Mouse (Mus musculus) G1E-ER4 (cell line): Measurements from ENCODE around the gene Tstd3. TPM values are rescaled to one million over a fixed set of nuclear protein-coding genes. Genes with fewer than 3 reads are reported as not detected.

Experiments
- GATA1 ChIP-seq: IDR thresholded peaks from one replicate; pipeline ENCODE4 v1.8.0; 2012; ENCODE audit warnings: low read length, inconsistent platforms
- polyA plus RNA-seq: library from polyadenylated mRNA; stranded (reverse); fragments of >175 nt; gene quantifications from 2 replicates; pipeline ENCODE4 v1.2.3, GENCODE M21; 2012

The Tstd3 gene
- polyA plus RNA-seq, 1 experiment, result 6.1 TPM

DNA sequence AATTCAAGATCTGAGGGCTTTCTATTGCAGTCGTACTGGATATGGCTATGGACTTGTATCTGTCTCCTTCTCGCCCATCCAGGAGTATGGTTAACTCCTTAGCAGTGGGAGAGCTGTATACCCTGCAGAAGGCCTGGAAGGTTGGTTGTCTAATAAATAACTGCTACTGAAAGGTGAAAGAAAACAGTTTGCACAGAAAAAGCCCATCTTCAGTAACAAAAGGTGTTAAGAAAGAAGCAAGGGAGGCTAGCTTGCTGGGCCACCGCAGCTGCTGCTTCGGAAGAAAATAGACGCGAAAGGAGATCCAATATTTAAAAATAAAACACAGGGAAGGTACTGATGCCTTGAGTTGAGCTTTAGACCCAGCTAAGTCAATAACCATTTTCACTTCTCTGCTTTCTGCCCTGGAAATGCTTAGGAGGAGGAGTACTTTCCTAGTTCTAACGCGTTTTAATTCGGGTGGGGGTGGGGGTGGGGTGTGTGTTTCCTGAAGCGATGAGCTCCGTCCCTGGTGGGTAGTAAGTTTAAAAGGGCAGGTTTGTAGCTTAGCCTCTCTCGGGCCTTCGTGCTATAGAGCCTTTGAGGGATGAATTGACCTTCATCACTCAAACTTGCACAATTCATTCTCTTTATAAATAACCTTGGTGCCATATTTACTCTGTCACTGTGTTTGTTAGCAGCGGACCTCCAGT is 695 bp downstream of the Tstd3 start:
- TF ChIP-seq GATA1, result no peak

DNA sequence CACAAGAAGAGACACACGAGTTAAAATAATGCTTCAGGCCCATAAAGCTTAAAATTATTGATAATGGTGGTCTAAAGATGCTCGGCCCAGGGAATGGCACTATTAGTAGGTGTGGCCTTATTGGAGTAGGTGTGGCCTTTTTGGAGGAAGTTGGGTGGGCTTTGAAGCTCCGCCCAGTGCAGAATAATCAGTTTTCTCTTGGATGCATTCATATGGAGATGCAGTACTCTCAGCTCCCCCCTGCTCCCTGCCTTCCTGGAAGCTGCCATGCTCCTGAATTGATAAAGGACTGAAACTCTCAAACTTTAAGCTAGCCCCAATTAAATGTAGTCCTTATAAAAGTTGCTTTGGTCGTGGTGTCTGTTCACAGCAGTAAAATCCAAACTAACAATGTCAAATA is 3.2 kb downstream of the Tstd3 start:
- TF ChIP-seq GATA1, result no peak

DNA sequence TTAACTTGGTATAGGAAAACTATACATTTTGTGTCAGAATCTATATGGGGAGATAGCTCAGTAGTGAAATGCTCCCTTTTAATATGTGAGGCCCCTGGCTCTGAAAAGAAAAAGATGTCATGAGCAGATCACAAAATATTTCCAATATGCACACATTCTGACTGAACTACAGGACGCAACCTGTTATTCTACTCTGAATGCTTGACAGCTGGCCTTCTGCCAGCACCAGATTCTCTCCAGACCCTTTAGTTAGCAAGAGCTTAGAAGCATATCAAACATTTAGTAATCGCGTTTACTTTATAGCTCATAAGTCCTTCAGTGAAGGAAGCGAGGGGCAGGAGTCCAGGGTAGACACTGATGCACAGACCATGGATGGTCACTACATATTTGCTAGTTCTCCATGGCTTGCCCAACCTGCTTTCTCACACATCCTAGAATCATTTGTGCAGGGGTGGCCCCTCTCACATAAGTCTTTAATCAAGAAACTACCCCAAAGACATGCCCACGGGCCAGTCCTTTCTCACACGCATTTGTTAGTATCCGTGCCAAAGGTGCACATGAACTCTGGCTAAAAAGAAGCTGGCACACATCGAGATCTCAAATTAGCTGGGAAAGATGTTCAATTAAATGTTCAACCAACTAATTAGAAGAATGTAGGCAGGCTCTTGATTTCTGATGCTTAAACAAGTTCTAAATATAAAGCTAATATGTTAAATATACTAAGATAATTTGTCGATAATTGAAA is 5.4 kb downstream of the Tstd3 start:
- TF ChIP-seq GATA1, result no peak

DNA sequence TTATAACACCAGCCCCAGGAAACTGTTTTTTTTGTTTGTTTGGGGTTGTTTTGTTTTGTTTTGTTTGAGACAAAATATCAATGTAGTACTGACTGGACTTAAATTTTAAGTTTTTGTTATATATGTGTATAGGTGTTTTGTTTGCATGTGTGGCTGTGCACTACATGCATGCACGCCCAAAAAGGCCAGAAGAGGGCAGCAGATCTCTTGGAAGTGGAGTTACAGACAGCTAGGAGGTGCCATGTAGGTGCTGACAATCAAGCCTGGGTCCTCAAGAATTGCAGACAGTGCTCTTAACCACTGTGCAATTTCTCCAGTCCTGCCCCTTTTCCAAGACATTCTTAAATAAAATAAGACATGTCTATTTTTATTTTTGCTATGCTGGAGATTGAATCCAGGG is 8.2 kb downstream of the Tstd3 start:
- TF ChIP-seq GATA1, result no peak

DNA sequence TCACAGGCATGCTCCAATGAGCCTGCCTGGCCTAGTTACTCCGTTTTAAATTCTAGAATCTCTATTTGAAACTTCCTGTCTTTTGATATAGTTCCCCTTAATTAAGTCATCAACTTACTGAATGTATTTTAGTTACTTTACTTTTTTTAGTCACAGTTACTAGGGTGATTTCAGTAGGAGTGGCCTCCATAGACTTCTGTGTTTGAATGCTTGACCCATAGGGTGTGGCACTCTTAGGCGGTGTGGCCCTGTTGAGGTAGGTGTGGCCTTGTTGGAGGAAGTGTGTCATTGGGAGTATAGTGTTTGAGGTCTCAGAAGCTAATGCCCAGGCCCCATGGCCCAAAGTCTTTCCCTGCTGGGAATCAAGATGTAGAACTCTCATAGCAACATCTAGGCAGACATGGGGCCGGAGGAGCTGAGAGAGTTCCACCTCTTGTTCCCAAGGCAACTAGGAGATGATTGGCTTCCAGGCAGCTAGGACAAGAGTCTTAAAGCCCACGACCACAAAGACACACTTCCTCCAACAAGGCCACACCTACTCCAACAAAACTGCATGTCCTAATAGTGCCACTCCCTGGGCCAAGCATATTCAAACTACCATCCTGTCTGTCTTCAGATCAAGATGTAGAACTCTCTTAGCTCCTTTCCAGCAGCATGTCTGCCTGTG is 11.8 kb downstream of the Tstd3 start:
- TF ChIP-seq GATA1, result no peak

DNA sequence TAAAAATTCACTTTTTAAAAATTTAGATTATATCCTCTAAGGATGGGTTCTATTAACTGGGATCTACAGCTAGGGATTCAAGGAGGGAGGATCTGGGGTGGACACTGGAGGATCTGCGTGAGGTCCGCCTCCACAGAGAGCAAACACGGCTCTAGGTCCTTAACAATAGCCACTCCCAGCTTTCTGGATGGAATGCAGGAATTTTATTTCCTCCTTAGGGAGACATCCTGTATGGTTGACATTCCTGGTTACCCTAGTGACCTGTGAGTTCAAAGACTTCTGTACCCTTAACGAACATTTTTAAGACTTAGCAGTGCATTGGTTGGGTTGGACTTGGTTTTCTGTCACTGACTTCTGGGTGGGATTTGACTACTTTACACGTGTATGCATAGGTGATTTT is 21.3 kb downstream of the Tstd3 start:
- no peak for TF ChIP-seq GATA1

DNA sequence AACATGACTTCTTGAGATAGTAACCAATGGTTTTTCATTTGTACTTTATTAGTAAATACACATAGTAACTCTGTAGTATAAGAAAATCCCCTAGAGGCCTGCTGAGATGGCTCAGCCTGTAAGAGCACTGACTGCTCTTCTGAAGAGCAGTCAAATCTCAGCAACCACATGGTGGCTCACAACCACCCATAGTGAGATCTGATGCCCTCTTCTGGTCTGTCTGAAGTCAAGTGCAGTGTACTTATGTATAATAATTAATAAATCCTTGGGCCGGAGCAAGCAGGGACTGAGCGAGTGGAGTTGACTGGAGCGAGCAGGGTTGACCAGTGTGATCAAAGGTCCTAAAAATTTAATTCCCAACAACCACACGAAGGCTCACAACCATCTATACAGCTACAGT is 27.8 kb downstream of the Tstd3 start:
- TF ChIP-seq GATA1, result no peak

DNA sequence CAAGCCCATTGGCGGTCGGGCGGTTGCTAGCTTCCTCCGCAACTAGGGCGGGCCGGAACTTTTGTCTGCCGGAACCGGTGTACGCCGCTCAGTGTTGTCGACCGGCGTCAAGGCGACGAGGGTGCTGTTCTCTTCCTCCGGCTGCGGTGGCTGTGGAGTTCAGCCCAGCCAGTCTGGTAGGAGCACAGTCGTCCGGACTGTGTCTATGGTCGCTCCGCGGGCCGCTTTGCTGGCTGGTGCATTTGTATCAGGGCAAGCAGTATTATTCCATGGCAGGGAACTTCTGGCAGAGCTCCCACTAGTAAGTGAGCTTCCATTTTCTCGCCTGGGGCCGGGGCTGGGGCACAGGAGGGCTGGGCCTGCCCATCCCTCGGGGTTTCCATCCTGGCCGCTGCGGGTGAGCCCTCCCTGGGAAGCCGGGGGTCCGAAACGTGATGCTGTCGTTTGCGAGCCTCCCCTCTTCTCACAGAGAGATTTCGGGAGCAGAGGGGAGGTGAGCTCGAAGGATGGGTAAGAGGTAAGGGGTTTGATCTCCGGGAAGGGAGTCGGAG is 39.3 kb downstream of the Tstd3 start, which contains the start of gene Ccnc:
TSS of gene Ccnc (plus strand) at position 87 of the 551 bp plus-strand sequence.
- TF ChIP-seq GATA1, result no peak

DNA sequence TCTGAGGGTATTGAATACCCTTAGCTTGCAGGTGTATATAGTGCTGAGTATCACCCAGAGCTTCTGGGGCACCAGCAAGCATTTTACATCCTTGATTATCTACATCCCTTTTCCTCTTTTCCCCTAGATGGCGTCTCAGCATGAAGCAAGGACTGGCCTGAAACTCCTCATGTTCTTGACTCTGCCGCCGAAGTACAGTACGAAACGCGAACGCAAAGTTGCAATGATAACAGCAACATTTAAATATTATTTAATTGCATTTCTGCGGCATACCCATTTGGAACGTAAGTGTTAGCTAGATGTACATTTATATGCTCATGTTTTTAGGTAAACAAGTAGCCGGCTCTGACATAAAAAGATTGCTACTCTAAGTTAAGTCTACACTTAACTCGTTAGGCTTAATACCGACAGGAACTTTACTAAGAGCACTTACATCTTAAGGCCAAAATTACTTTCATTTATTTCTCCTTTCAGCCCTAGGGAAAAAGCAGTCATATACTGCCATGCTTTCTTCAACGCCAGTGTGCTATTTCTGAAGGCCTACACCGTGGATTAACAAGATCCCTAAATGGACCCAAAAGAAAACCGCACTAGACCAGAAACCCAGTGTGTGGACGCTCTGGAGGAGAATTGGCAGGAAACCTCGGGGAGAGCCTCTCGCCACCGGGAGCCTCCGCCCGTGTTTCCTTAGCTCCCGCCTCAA is 39.9 kb downstream of the Tstd3 start:
- TF ChIP-seq GATA1, result no peak

DNA sequence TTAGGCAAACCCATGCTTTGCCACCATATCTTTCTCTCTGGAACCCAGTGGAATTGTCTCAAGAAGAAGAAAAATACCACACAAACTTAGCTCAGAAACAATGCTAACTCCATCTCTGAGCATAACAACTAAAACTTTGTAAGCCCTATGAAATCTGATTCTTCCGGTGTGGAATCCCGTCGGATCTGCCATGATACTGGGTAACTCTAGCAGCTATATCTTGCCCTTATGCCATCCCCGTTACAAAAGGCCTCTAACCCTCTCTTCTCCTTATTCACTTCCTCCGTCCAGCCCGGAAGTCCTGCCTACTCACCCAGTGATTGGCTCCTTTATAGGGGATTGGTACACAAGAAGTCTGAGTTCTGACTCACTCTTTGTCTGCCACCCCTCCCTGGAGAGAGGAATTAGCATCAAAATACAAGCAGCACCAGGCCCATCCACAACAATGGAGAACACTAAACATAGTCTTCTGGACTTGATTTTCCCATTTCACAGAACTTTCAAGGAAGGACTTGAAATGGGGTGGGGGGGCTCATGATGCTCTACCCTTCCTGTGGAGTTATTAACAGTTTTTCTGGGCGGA is 44.2 kb downstream of the Tstd3 start:
- TF ChIP-seq GATA1, result no peak

DNA sequence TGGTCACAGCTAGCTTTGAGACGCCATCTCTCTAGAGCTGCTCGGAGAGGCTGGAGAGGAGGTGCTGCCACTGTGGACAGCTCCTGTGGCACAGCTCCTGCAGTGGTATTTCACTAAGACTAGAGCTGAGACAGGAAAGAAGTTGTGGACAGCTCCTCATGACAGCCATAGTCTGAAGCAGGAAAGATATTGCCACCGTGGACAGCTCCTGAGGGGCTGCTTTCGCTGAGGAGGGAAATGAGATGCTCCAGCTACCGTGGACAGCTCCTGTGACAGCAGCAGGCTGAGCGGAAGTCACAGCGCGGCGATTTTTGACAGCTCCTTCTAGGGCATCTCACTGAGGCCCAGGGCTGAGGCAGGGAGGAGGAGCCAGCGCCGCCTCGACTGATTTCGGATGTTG is 54.9 kb downstream of the Tstd3 start:
- TF ChIP-seq GATA1, result no peak

Other genes starting within 250 kb of the Tstd3 start
- not detected in 2 replicates for gene Prdm13, start 81.2 kb downstream of the Tstd3 start, polyA plus RNA-seq
- gene Ccnc, start 39.5 kb downstream of the Tstd3 start, polyA plus RNA-seq, result 0.51 and 1.9 TPM in 2 replicates
- gene Usp45, start 56 bp downstream of the Tstd3 start, polyA plus RNA-seq, result 3.6 and 3.9 TPM in 2 replicates
- gene Pnisr, start 80.4 kb upstream of the Tstd3 start, polyA plus RNA-seq, result 25.7 and 53.8 TPM in 2 replicates
- 5.8 TPM in 2 replicates for gene Coq3, start 112.5 kb upstream of the Tstd3 start, polyA plus RNA-seq
- not detected in 2 replicates for gene Faxc, start 164.1 kb upstream of the Tstd3 start, polyA plus RNA-seq